Mouse (Mus musculus) inflammation-experienced regulatory T-cells, adult 6 months (primary cell): Measurements from ENCODE around the gene Emilin2. TPM values are rescaled to one million over a fixed set of nuclear protein-coding genes. Genes with fewer than 3 reads are reported as not detected.
"Not testable (repeated sequence)": the region's sequence is repeated elsewhere in the genome, so short reads cannot be mapped to it uniquely, and the experiment has no call there.

Experiments used
- ATAC-seq: one replicate; pipeline ENCODE4 v1.8.0; 2017
- polyA plus RNA-seq, 3 experiments: library from polyadenylated mRNA; unstranded; fragments of 100-300 nt; shearing (Covaris generic); gene quantifications; one replicate each; pipeline ENCODE4 v1.2.1; 2017

Gene Emilin2
- under 1 TPM; 0.08 to 0.21 (median 0.15) TPM for polyA plus RNA-seq

GRCm38 (mm10) chr17:71311340-71312171, at the start of gene Emilin2:
TSS of gene Emilin2 (minus strand) at chr17:71311978.
- no peak for ATAC-seq

DNA sequence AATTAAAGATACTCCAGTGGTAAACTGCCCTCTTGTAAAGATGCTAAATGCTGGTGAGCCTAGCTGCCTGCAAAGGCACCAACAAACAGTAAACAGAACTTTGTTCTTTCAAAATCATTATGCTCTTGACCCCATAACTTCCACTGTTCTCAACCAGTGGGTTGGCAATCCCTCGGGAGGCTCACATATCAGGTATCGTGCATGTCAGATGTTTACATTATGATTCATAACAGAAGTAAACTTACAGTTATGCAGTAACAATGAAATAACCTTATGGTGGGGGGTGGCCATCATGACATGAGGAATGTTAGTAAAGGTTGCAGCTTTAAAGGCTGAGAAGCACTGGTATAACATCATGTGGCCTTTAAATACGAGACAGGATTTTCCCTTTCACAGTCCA, 43.7 kb upstream of the Emilin2 start:
- ATAC-seq = no peak

DNA sequence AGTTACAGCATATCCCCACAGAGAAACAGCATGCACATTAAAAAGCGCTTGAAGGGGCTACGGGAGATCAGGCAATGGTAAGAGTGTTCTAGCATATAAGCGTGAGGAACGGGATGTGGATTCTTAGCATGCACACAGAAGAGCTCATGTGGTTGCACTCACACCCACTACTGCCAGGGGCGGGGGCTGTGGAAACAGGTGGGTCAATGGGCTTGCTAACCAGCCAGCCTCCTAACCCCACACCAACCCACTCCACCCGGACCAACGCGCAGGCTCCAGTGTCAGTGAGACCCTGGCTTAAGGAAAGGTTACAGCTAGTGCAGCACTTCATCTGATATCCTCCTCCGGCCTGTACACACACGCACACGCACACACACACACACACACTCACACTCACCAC, 42.4 kb upstream of the Emilin2 start:
- no peak for ATAC-seq

- ATAC-seq = no peak
These were observed 36.4 kb upstream of the Emilin2 start for GRCm38 (mm10) chr17:71348188-71348587.

GRCm38 (mm10) chr17:71342006-71342405, 30.2 kb upstream of the Emilin2 start:
- no peak for ATAC-seq

DNA sequence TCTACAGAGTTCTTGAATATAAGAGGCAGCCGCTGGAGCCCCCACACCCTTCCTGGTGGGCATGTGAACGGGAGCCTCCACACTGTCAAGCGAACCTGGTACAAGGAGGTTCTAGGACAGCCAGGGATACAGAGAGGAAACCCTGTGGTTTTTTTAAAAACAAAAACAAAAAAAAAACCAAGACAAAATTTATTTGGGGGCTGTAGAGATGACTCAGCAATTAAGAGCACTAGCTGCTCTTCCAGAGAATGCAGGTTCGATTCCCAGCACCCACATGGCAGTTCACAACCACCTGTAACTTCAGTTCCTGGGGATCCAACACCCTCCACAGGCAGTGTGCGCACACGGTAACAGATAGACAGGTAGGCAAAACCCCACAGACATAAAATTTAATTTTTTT, 26.8 kb upstream of the Emilin2 start:
- ATAC-seq = no peak

GRCm38 (mm10) chr17:71337546-71337945, 25.8 kb upstream of the Emilin2 start:
- ATAC-seq = no peak

- no peak for ATAC-seq
These were observed 24.6 kb upstream of the Emilin2 start for GRCm38 (mm10) chr17:71336421-71336820.

DNA sequence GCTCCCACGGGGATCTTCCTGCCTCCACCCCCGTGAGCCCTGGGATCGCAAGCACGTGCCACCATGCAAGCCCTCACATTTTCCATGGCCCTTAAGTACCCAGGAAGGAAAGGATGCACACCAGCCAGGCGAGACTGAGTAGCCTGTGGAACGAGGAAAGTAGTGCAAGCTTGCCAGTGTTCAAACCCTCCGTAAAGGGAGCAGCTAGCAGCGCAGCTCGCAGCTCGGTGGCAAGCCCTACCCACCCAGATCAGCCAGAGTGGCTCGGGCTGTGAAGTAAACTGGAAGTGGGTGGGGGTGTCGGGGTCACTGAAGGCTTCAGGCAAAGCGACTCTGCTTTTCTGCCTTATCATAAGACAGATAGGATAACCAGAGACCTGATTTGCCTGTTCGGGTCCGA, 20.5 kb upstream of the Emilin2 start:
- ATAC-seq = no peak

DNA sequence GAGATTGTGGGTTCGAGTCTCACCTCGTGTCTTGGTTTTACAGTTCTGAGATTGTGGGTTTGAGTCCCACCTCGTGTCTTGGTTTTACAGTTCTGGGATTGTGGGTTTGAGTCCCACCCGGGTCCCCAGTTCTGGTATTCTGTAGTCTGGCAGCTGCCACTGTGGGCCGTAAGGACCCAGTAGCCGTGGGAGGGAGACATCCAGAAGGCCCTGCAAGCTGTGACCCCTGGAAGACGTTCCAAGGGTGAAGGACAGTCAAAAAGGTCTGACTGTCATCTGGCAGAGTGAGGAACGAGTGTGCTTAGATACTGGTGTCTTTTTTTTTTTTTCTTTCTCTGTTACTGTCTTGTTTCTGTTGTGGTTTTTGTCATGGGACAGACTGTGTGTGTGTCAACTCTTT, 9.0 kb upstream of the Emilin2 start:
- ATAC-seq = not testable (repeated sequence)

DNA sequence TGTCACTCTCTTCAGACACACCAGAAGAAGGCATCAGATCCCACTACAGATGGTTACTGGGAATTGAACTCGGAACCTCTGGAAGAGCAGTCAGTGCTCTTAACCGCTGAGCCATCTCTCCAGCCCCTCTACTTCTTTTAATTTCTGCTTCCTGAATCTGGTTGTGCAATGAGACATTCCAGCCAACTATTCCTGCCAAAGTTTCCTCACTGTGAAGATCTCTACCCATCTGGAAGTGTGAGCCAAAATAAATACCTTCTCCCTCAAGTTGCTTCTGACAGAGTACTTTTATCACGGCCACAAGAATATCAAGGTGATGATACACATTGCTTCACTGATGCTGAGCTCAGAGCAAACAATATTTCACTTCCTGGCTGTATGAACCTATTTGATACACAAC, 7.6 kb upstream of the Emilin2 start:
- ATAC-seq = no peak

- ATAC-seq = no peak
These were observed 5.8 kb upstream of the Emilin2 start for GRCm38 (mm10) chr17:71317571-71317970.

DNA sequence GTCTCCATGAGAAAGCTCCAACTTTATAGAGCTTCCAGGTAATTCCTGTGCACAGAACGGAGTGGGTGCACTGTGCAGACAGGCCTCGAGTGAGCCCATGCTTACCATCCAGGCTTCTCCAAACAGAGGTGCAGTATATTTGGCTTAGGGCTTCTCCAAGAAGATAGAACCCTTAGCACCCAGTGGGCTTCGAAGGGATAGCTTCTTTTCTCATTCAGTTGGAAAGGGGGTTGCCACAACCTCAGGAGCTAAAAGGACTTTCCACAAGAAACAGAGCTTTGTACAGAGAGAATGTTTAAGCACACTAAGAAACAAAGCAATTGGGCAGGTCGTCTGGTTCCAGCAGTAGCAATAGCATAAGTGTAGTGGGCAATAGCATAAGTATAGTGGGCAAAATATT, 2.5 kb upstream of the Emilin2 start:
- ATAC-seq = no peak

GRCm38 (mm10) chr17:71310486-71311339, 1.1 kb downstream of the Emilin2 start:
- ATAC-seq = no peak

GRCm38 (mm10) chr17:71309711-71310485, 1.9 kb downstream of the Emilin2 start:
- ATAC-seq = no peak

- ATAC-seq = no peak
These were observed 2.6 kb downstream of the Emilin2 start for GRCm38 (mm10) chr17:71309141-71309540.

DNA sequence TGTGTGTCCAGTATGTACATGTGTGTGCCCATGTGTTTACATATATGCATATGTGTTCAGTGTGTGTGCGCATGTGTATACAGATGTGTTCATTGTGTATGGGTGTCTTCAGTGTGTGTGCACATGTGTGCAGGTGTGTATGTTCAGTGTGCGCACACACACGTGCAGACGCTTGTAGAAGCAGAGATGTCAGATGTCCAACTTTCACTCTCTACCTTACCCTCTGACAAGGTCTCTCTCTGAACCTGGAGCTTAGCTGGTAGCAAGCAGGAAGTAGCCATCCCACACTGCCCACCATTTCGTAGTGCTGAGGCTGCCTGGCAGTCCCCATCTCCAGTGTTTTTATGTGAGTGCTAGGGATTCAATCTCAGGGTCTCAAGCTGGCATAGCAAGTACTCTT, 3.5 kb downstream of the Emilin2 start:
- ATAC-seq = no peak

GRCm38 (mm10) chr17:71307251-71307790, 4.5 kb downstream of the Emilin2 start:
- no peak for ATAC-seq

DNA sequence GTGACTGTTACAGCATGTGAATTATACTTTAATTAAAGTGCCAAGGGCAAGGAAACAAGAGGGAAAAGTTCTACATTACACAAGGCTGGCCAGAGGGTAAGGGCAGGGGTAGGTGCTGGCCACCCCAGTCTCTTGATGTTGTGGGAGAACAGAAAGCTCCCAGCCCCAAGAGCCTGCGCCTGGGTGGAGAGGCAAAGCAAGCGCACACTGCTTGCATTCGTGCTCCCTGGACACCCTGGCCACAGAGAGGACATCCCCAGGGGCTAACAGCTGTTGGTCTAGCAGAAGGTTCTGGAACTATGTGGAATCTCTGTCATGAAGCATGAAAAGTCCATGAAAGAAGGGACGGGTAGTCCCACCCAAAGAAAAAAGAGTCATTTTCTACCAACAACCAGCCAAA, 5.1 kb downstream of the Emilin2 start:
- ATAC-seq = no peak

DNA sequence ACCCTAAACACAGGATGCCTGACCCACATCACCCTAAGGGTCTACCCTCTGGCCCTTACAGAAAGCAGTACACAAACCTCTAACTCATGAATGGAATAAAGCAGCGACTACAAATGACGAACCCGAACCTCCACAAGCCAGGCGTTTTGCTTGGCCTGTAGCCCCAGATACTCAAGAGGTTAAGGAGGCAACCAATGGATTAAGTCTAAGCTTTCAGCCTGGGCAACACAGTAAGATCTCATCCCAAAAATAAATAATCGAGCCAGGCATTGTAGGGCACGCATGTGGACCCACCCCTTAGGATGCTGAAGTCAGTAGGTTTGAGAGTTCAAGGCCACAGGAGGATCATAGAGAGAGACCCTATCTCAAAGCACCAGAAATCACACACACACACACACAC, 5.7 kb downstream of the Emilin2 start:
- ATAC-seq = no peak

GRCm38 (mm10) chr17:71303444-71303843, 8.3 kb downstream of the Emilin2 start:
- ATAC-seq = no peak

GRCm38 (mm10) chr17:71301413-71301812, 10.4 kb downstream of the Emilin2 start:
- no peak for ATAC-seq

DNA sequence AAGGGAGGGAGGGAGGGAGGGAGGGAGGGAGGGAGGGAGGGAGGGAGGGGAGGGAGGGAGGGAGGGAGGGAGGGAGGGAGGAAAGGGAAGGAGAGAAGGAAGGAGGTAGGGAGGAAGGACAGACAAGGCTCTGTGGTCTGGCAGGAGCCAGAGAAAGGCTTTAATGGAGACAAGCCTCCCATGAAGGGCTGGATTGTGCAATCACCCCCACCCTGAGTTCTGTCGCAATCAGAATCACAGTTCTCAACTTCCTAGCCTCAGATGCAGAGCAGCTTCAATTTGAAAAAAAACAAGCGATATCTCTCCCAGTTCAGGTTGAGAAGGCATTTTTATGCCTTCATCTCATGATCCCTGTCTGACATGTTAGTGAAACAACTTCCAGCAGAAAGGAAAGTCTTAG, 11.4 kb downstream of the Emilin2 start:
- ATAC-seq = no peak
